Mouse (Mus musculus): ENCODE data around the gene Pcsk4.

Pcsk4 gene

GRCm38 (mm10) chr10:80297526-80298133 is 31.7 kb downstream of the Pcsk4 start:
- no peak for DNase-seq (ENCODE audit: low spot score)

- no peak for DNase-seq (ENCODE audit: low spot score)
Measured at GRCm38 (mm10) chr10:80296824-80297223, 32.5 kb downstream of the Pcsk4 start.

- peak; percentile 83 for DNase-seq (ENCODE audit: low spot score)
Measured at GRCm38 (mm10) chr10:80295618-80296425, 33.5 kb downstream of the Pcsk4 start, which contains the start of gene Apc2. Apc2 (plus strand) TSS chr10:80295977.

- no peak for DNase-seq (ENCODE audit: low spot score)
Measured at GRCm38 (mm10) chr10:80294788-80295303, 34.5 kb downstream of the Pcsk4 start.

GRCm38 (mm10) chr10:80294311-80294710 is 35.0 kb downstream of the Pcsk4 start:
- no peak for DNase-seq (ENCODE audit: low spot score)

- no peak for DNase-seq (ENCODE audit: low spot score)
Measured at GRCm38 (mm10) chr10:80293325-80293724, 36.0 kb downstream of the Pcsk4 start.

- DNase-seq (ENCODE audit: low spot score): peak; percentile 98
Measured at GRCm38 (mm10) chr10:80292251-80293146, 36.8 kb downstream of the Pcsk4 start, which contains the start of gene Rps15. Rps15 (plus strand) TSS chr10:80292453.

- DNase-seq (ENCODE audit: low spot score): no peak
Measured at GRCm38 (mm10) chr10:80288657-80289056, 40.6 kb downstream of the Pcsk4 start.

GRCm38 (mm10) chr10:80288097-80288496 is 41.2 kb downstream of the Pcsk4 start:
- DNase-seq (ENCODE audit: low spot score): no peak

- DNase-seq (ENCODE audit: low spot score): no peak
Measured at GRCm38 (mm10) chr10:80285222-80286070, 43.9 kb downstream of the Pcsk4 start.

GRCm38 (mm10) chr10:80282481-80283441 is 46.5 kb downstream of the Pcsk4 start:
- DNase-seq (ENCODE audit: low spot score): no peak

GRCm38 (mm10) chr10:80281921-80282371 is 47.4 kb downstream of the Pcsk4 start:
- peak; percentile 65 for DNase-seq (ENCODE audit: low spot score)

- DNase-seq (ENCODE audit: low spot score): no peak
Measured at GRCm38 (mm10) chr10:80281304-80281703, 48.0 kb downstream of the Pcsk4 start.

GRCm38 (mm10) chr10:80279273-80279672 is 50.0 kb downstream of the Pcsk4 start:
- no peak for DNase-seq (ENCODE audit: low spot score)

GRCm38 (mm10) chr10:80278390-80278789 is 50.9 kb downstream of the Pcsk4 start:
- no peak for DNase-seq (ENCODE audit: low spot score)

- no peak for DNase-seq (ENCODE audit: low spot score)
Measured at GRCm38 (mm10) chr10:80276238-80276637, 53.1 kb downstream of the Pcsk4 start.

- DNase-seq (ENCODE audit: low spot score): no peak
Measured at GRCm38 (mm10) chr10:80273847-80274246, 55.5 kb downstream of the Pcsk4 start.

GRCm38 (mm10) chr10:80271870-80272585 is 57.3 kb downstream of the Pcsk4 start:
- no peak for DNase-seq (ENCODE audit: low spot score)

Data from retina, embryonic 14.5 days (tissue).